Mouse (Mus musculus) layer of hippocampus, adult 9-10 months (tissue): ENCODE results near the gene Churc1.

Source experiments
- DNase-seq: peaks from one replicate; pipeline ENCODE4 v3.0.0; 2022; ENCODE audit warnings: low spot score

Gene Churc1

DNA sequence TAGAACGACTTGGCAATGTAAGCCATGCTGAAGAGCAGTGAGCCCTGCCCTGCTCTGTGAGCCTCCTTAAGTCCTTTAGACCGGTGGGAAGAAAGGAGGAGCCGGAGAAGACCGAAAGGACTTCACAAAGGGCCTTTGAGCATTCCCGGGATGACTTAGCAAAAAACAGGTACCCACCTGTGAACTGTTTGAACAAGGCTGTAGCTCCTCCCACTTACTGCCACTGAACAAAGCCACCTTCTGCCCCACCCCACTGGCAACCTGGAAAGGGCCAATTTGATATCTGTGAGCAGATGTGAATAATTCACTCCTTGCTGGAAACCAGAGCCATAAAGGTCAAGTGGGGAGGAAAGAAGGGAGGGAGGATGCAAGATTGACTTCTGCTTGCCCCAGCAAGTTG lies 30.0 kb downstream of the Churc1 start, which contains the start of gene Gpx2:
Gene Gpx2 (minus strand): TSS at position 205 of the 400 bp plus-strand sequence.
- DNase-seq = no peak

GRCm38 (mm10) chr12:76796938-76797539 lies 31.7 kb downstream of the Churc1 start:
- DNase-seq = no peak

GRCm38 (mm10) chr12:76798008-76798720 lies 32.8 kb downstream of the Churc1 start:
- no peak for DNase-seq

DNA sequence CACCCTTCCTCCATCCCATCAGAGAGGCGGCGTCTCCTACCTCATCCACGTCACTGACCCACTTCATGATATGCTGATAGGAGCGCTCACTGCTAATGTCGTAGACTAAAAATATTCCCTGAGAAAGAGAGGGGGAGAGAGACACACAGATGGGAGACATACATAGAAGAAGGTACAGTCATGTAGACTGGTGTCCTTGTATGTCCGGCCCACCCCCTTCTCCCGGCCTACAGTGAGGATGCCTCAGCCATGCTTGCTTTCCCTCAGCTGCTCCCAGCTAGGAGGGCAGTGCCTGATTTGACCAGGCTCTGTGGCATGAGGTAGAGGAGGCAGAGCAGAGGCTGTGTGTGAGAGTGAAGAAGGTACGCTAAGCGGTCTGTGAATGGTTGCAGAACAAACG lies 37.7 kb downstream of the Churc1 start:
- no peak for DNase-seq

GRCm38 (mm10) chr12:76803700-76804252 lies 38.4 kb downstream of the Churc1 start:
- DNase-seq = no peak

GRCm38 (mm10) chr12:76805056-76805811 lies 39.9 kb downstream of the Churc1 start:
- no peak for DNase-seq

- DNase-seq = no peak
Measured at GRCm38 (mm10) chr12:76807796-76808195, 42.5 kb downstream of the Churc1 start.

DNA sequence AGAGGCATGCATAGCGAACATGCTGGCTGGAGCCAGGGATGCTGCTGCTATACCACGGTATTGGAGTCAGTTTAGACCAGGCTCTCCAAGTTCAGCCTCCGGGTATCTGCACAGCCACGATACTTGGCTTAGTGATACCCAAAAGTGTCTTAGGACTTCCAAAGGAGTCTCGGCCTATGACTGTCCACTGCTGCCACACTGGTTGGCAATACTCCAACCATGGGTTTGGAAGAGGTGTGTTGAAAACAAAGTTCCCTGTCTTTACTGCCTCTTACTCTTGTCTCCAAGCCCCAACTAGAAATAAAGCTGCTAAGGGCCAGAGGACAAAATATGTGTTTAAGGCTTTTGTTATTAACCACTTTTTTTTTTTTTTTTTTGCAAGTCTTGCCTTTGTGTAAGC lies 45.2 kb downstream of the Churc1 start:
- DNase-seq = no peak

DNA sequence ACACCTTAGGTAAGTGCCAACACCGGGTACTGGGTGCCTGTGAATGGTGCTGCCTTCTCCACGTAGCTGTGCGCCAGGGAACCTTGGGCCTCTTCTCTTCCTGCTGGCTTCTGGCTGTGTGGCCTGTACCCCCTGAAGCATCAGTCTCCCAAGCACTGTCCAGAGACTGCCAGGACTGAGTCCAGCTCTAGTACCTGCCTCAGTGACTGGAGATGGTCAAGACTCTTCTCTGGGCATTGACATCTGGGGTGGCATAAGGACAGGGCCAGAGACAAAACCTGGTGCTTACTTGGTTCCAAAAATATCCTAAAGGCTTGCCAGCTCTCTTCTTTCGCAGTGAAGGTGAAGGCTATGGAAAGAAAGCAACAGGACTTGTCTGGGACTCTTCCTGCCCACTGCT lies 45.7 kb downstream of the Churc1 start:
- DNase-seq = no peak

DNA sequence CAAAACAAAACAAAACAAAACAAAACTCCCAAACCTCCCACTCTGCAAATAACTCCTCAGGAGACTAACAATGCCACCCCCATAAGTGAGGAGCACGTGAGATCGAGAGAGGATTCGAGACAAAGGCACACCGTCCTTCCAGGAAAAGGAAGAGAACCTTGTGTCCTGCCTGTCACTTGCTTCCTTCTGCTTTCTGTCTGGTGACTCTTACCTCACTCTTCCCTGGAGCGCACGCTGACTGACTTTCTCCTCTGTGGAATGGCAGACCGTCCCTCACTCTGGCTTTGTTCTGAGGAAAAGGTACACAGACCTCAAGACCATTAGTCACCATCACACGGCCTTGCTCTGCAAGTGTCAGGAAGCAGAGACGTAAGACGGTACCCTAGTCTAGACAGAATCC lies 48.2 kb downstream of the Churc1 start:
- no peak for DNase-seq

DNA sequence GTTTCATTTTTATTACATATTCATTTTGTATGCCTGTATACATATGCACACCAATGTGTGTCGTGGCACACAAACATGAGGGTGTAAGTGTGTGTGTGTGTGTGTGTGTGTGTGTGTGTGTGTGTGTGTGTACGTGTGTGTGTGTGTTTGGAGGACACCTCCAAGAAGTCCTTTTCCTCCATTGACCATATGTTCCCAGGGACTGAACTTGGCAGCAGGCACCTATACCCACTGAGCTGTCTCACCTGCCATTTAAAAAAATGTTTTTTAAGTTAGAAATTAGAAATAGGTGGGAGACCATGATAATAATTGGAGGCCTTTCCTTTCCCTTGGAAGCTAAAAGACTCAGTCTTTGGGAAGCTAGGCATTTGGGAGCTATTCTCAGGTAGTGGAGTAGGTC lies 48.8 kb downstream of the Churc1 start:
- DNase-seq = no peak

- no peak for DNase-seq
Measured at GRCm38 (mm10) chr12:76816720-76817119, 51.4 kb downstream of the Churc1 start.

GRCm38 (mm10) chr12:76817176-76817575 lies 51.8 kb downstream of the Churc1 start:
- DNase-seq = no peak

GRCm38 (mm10) chr12:76818120-76818519 lies 52.8 kb downstream of the Churc1 start:
- DNase-seq = no peak

DNA sequence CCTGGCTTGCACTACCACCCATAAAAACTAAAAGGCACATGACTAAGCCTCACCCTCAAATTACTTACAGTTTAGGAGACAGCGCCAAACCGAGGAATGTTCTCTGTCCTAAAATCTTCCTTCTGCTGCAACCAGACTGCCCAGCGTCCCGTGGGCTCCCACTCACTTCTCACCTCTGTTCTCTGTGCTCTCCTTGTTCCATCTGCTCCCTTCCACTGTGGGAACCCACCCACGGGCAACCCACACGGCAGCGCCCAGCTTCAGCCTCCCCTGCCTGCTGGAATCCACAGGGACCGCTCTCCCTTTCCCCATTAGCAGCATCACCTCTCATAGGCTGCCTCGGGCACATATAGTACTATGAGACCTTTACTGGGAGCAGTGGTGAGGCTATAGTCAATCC lies 53.6 kb downstream of the Churc1 start:
- DNase-seq = no peak

- no peak for DNase-seq
Measured at GRCm38 (mm10) chr12:76819816-76820215, 54.5 kb downstream of the Churc1 start.

DNA sequence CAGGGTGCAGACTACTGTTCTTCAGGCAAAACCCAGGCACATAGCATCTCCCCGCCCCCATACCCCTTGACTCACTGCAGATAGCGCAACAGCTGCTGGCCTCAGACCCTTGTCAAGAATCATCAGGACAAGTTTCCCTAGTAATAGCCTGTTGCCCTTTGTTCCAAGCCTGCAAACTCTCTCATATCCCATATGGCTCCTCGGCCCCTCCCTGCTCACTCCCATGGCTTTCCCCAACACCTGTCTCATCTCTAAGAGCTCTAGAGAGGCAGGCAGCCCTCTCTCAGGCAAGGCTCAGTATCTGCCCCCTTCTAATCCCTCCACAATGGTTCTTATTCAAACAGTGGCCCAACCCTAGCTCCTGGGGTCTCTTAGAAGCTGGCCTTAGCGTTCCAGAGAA lies 55.3 kb downstream of the Churc1 start:
- DNase-seq = no peak

DNA sequence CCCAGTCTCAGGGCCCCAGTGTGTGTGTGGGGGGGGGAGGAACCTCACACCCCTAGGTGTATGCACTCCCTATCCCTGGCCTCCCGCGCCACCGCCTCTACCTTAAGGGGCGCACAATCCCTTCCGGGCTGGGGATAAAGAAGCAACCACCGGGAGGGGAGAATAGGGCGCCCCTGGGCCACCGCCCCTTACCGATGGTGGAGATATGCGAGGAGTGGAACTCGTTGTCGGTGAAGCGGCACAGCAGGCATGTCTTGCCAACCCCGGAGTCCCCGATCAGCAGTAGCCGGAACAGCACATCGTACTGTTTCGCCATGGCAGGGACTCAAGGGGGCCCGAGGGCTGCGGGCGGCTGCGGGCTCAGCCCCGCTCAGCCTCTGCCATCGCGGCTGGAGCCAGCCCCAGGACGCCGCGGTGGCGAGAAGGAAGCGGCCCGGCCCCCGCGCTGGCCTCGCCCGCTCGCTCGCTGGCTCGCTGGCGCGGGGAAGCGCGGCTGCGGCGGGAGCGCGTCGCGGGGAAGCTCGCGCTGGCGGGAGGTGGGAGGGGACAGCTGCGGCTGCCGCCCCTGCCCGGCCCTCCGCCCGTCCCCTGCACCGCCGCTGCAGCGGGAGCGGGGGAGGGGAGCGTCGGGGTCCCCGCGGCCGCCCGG lies 56.8 kb downstream of the Churc1 start:
- no peak for DNase-seq

DNA sequence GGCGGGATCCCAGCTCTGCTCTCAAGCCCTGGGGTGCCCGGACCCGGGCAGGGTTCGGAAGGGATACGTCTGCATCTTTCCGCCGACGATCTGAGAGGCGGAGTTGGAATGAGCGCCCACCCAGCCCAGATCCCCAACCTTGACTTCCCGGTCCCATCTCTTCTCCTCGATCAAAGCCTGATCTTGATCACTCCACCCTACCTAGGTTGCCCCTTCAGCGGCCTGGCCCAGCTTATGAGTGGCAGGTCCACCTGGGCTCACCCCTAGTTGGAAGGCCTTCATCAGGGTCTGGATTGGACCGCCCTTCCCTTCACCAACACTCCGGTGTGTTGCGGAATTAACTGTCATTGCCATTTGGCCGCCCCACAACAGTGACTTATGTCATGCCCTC lies 57.3 kb downstream of the Churc1 start, which contains the start of gene Rab15:
Gene Rab15 (minus strand): TSS at position 258 of the 391 bp plus-strand sequence.
- no peak for DNase-seq

DNA sequence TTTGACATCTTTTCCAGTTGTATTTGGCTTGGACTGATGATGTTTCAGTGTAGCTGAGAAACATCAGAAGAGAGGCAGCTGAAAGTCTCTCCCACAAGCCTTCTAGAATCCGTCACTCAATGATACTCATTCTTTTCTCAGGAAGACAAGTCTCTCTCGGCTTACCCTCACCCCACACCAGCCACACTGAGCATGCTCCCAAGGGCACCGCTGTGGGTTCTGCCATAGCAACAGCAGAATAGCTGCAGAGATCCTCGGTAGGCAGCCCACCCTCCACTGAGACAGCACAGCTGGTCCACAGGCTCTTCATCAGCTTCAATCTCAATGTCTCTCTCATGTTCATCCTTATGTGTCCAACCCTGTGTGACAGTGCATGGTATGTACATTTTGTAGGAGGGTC lies 59.9 kb downstream of the Churc1 start:
- no peak for DNase-seq

GRCm38 (mm10) chr12:76832704-76833103 lies 67.4 kb downstream of the Churc1 start:
- DNase-seq = no peak
